9 mouse cellular contexts compared by ENCODE assay signal in genomic region chr17:35590410-35591218, GRCm38 (mm10). TPM values are rescaled to one million over a fixed set of nuclear protein-coding genes. Genes with fewer than 3 reads are reported as not detected.
DNase-seq lines count a peak whose midpoint lies in the region; ATAC-seq and TF ChIP-seq lines count a peak whose summit lies in the region.
"Had no signal": no experiment of that assay in that cellular context is flagged by ENCODE, and none has a peak within 500 bp of the region (broad histone marks: within the 10 kb centered on the region; RNA-seq: fewer than 3 reads in every experiment).

No protein-coding gene starts in this region.

- ATAC-seq in G1E (ENCODE audit: extremely low read depth, insufficient number of reproducible peaks, low FRiP score, poor library complexity, severe bottlenecking), result no peak
- ATAC-seq in forebrain, embryonic 12.5 days (ENCODE audit: low FRiP score), result peak; percentile 64; the same call in 1 of the 2 replicates
- peak; percentile 73 to 75 for ATAC-seq in hematopoietic stem cell, adult 5-6 weeks (replicated peaks in 1 of 2; ENCODE audit: insufficient read depth in 1 of 2, low FRiP score in 2 of 2, low TSS enrichment in 1 of 2, low read depth in 1 of 2, poor library complexity in 2 of 2, severe bottlenecking in 2 of 2)
- peak; percentile 89 for ATAC-seq in lung, postnatal 0 days

- no peak overlapping the region for H3K4me3 ChIP-seq in G1E (ENCODE audit: low read depth, low read length)
- H3K4me3 ChIP-seq in forebrain, embryonic 12.5 days (replicated peaks), result no peak overlapping the region
- peak overlapping the region; percentile 37 for H3K4me3 ChIP-seq in layer of hippocampus, adult 2 months
- H3K4me3 ChIP-seq in lung, postnatal 0 days (ENCODE audit: low read depth, low read length), result no peak overlapping the region
- H3K4me3 ChIP-seq: midbrain, embryonic 12.5 days had no signal

- 0 out of 2 replicates have a peak, but pooled peaks cover 4% of the 10 kb centered on the region for H3K4me1 ChIP-seq in G1E (ENCODE audit: insufficient read depth, low read depth, low read length)
- peaks cover 4% of the 10 kb centered on the region; the same call in 1 of the 2 replicates for H3K4me1 ChIP-seq in forebrain, embryonic 12.5 days
- no peaks in the 10 kb centered on the region for H3K4me1 ChIP-seq in lung, postnatal 0 days (ENCODE audit: insufficient read depth, low read depth, low read length)

- peak; percentile 44 for DNase-seq in G1E (ENCODE audit: low spot score)
- DNase-seq in c-Kit-positive CD71-positive TER-119-positive erythroid progenitor cells, embryonic 14.5 days (ENCODE audit: low spot score), result peak; percentile 56
- peak; percentile 75 to 86 for DNase-seq in layer of hippocampus, adult 2 months (ENCODE audit: low spot score in 2 of 2)
- DNase-seq in lung, postnatal 0 days (ENCODE audit: low spot score), result peak; percentile 90
- DNase-seq in ovary, postnatal 14 days (ENCODE audit: low spot score), result peak; percentile 74
- peak; percentile 51 to 64 for DNase-seq in thymus, postnatal 36 days

- peak; percentile 96 for TF ChIP-seq CTCF in G1E (IDR thresholded peaks at IDR 0.05; ENCODE audit: low read depth, low read length)
- TF ChIP-seq CTCF in layer of hippocampus, adult 2 months (conservative IDR thresholded peaks at IDR 0.05), result peak; percentile 96
- peak; percentile 88 for TF ChIP-seq CTCF in lung, postnatal 0 days (IDR thresholded peaks at IDR 0.05)

- no peaks in the 10 kb centered on the region for H3K27me3 ChIP-seq in G1E (ENCODE audit: insufficient read depth, low read length)
- H3K27me3 ChIP-seq in forebrain, embryonic 12.5 days, result peaks cover 6% of the 10 kb centered on the region; the same call in 1 of the 2 replicates
- no peaks in the 10 kb centered on the region for H3K27me3 ChIP-seq in lung, postnatal 0 days (replicated peaks; ENCODE audit: insufficient read depth, low read length)

- no peak overlapping the region for H3K9ac ChIP-seq in forebrain, embryonic 12.5 days
- H3K9ac ChIP-seq in lung, postnatal 0 days (replicated peaks; ENCODE audit: low read depth), result no peak overlapping the region
- H3K9ac ChIP-seq: midbrain, embryonic 12.5 days had no signal

- H3K4me2 ChIP-seq in forebrain, embryonic 12.5 days, result no peak overlapping the region
- no peak overlapping the region for H3K4me2 ChIP-seq in lung, postnatal 0 days (replicated peaks; ENCODE audit: low read depth, low read length)
- H3K4me2 ChIP-seq: midbrain, embryonic 12.5 days had no signal

- no peak overlapping the region for H3K27ac ChIP-seq in forebrain, embryonic 12.5 days
- H3K27ac ChIP-seq in layer of hippocampus, adult 2 months, result peak overlapping the region; percentile 67
- no peak overlapping the region for H3K27ac ChIP-seq in lung, postnatal 0 days (ENCODE audit: low read length)
- H3K27ac ChIP-seq: midbrain, embryonic 12.5 days had no signal

- 0 out of 2 replicates have a peak, but pooled peaks cover 3% of the 10 kb centered on the region for H3K9me3 ChIP-seq in G1E (replicated peaks)
- 0 out of 2 replicates have a peak, but pooled peaks cover 4% of the 10 kb centered on the region for H3K9me3 ChIP-seq in forebrain, embryonic 12.5 days
- H3K9me3 ChIP-seq in lung, postnatal 0 days (ENCODE audit: low read length), result no peaks in the 10 kb centered on the region

- no peaks in the 10 kb centered on the region for H3K36me3 ChIP-seq in G1E (replicated peaks)
- no peaks in the 10 kb centered on the region for H3K36me3 ChIP-seq in forebrain, embryonic 12.5 days (replicated peaks)
- no peaks in the 10 kb centered on the region for H3K36me3 ChIP-seq in lung, postnatal 0 days (ENCODE audit: insufficient read depth, low read length)
- H3K36me3 ChIP-seq: midbrain, embryonic 12.5 days had no signal

- 69% methylated on average over 21 of the region's 21 CpGs for WGBS in forebrain, embryonic 12.5 days
- WGBS in lung, postnatal 0 days, result 40% methylated on average over 21 of the region's 21 CpGs

- no peak for TF ChIP-seq EP300 in lung, postnatal 0 days (IDR thresholded peaks at IDR 0.05)

RNA-seq across cellular contexts. Expression of gene Sfta2, which starts 10.7 kb away (rescaled TPM):
- total RNA-seq in G1E (2014; fragmentation: Nextera tagmentation) (not detected in 2 replicates), G1E (2017) (not detected in 2 replicates)
- not detected in 2 replicates for polyA plus RNA-seq in G1E (2012)
- not detected in 2 replicates for polyA plus RNA-seq in forebrain, embryonic 12.5 days (2016; fragmentation: Nextera tagmentation; extraction: Ambion mirVana)
- not detected in 2 replicates for total RNA-seq in hematopoietic stem cell, adult 5-6 weeks (2017)
- not detected for total RNA-seq in layer of hippocampus, adult 2 months (2021)
- 483 and 564 TPM in 2 replicates for polyA plus RNA-seq in lung, postnatal 0 days (2015; fragmentation: Nextera tagmentation; extraction: Ambion mirVana)
- polyA plus RNA-seq: midbrain, embryonic 12.5 days had no signal

RNA-seq across cellular contexts. Expression of gene 2300002M23Rik, which starts 23.4 kb away (rescaled TPM):
- not detected in 2 replicates for total RNA-seq in G1E (2014; fragmentation: Nextera tagmentation)
- 0.27 TPM in 1 of 2 replicates, not detected in the other for total RNA-seq in G1E (2017)
- polyA plus RNA-seq in G1E (2012), result not detected in 2 replicates
- not detected in 2 replicates for polyA plus RNA-seq in forebrain, embryonic 12.5 days (2016; fragmentation: Nextera tagmentation; extraction: Ambion mirVana)
- total RNA-seq in hematopoietic stem cell, adult 5-6 weeks (2017), result not detected in 2 replicates
- not detected for total RNA-seq in layer of hippocampus, adult 2 months (2021)
- not detected in 2 replicates for polyA plus RNA-seq in lung, postnatal 0 days (2015; fragmentation: Nextera tagmentation; extraction: Ambion mirVana)
- polyA plus RNA-seq: midbrain, embryonic 12.5 days had no signal

RNA-seq across cellular contexts. Expression of gene Gm9573, which starts 35.8 kb away (rescaled TPM):
- not detected in 2 replicates for total RNA-seq in G1E (2014; fragmentation: Nextera tagmentation)
- 0.11 TPM in 1 of 2 replicates, not detected in the other for total RNA-seq in G1E (2017)
- polyA plus RNA-seq in G1E (2012), result not detected in 2 replicates
- not detected in 2 replicates for polyA plus RNA-seq in forebrain, embryonic 12.5 days (2016; fragmentation: Nextera tagmentation; extraction: Ambion mirVana)
- not detected in 2 replicates for total RNA-seq in hematopoietic stem cell, adult 5-6 weeks (2017)
- total RNA-seq in layer of hippocampus, adult 2 months (2021), result not detected
- polyA plus RNA-seq in lung, postnatal 0 days (2015; fragmentation: Nextera tagmentation; extraction: Ambion mirVana), result not detected in 2 replicates
- polyA plus RNA-seq: midbrain, embryonic 12.5 days had no signal

RNA-seq across cellular contexts. Expression of gene Cdsn, which starts 38.7 kb away (rescaled TPM):
- total RNA-seq in G1E (2014; fragmentation: Nextera tagmentation), result not detected in 2 replicates
- not detected in 2 replicates for total RNA-seq in G1E (2017)
- not detected in 2 replicates for polyA plus RNA-seq in G1E (2012)
- polyA plus RNA-seq in forebrain, embryonic 12.5 days (2016; fragmentation: Nextera tagmentation; extraction: Ambion mirVana), result not detected in 2 replicates
- not detected in 2 replicates for total RNA-seq in hematopoietic stem cell, adult 5-6 weeks (2017)
- under 1 TPM in 1 of 2 experiments, not detected in 1; 0.25 TPM for total RNA-seq in layer of hippocampus, adult 2 months (2021)
- 0.04 TPM in 1 of 2 replicates, not detected in the other for polyA plus RNA-seq in lung, postnatal 0 days (2015; fragmentation: Nextera tagmentation; extraction: Ambion mirVana)

RNA-seq across cellular contexts. Expression of gene Mucl3, which starts 52.9 kb away (rescaled TPM):
- not detected in 2 replicates for total RNA-seq in G1E (2014; fragmentation: Nextera tagmentation)
- 0.06 and 0.16 TPM in 2 replicates for total RNA-seq in G1E (2017)
- polyA plus RNA-seq in G1E (2012), result not detected in 2 replicates
- polyA plus RNA-seq in forebrain, embryonic 12.5 days (2016; fragmentation: Nextera tagmentation; extraction: Ambion mirVana), result 0.09 TPM in 1 of 2 replicates, not detected in the other
- not detected in 2 replicates for total RNA-seq in hematopoietic stem cell, adult 5-6 weeks (2017)
- not detected for total RNA-seq in layer of hippocampus, adult 2 months (2021)
- 1.1 and 1.7 TPM in 2 replicates for polyA plus RNA-seq in lung, postnatal 0 days (2015; fragmentation: Nextera tagmentation; extraction: Ambion mirVana)
- polyA plus RNA-seq: midbrain, embryonic 12.5 days had no signal
